ENCODE assay signal across 33 mouse cellular contexts in genomic region chr11:63058375-63058952, GRCm38 (mm10). TPM values are rescaled to one million over a fixed set of nuclear protein-coding genes. Genes with fewer than 3 reads are reported as not detected.
DNase-seq lines count a peak whose midpoint lies in the region; ATAC-seq and TF ChIP-seq lines count a peak whose summit lies in the region.
"Had no signal": no experiment of that assay in that cellular context is flagged by ENCODE, and none has a peak within 500 bp of the region (broad histone marks: within the 10 kb centered on the region; RNA-seq: fewer than 3 reads in every experiment).

No protein-coding gene starts in this region.

- H3K36me3 ChIP-seq in limb, embryonic 15.5 days = no peaks in the 10 kb centered on the region
- H3K36me3 ChIP-seq in limb, embryonic 10.5 days = no peaks in the 10 kb centered on the region
- no peaks in the 10 kb centered on the region for H3K36me3 ChIP-seq in C2C12 (ENCODE audit: control insufficient read depth, insufficient read depth)
- H3K36me3 ChIP-seq in heart, embryonic 10.5 days = no peaks in the 10 kb centered on the region
- H3K36me3 ChIP-seq: kidney, embryonic 15.5 days; liver, embryonic 15.5 days had no signal

- H3K4me3 ChIP-seq in limb, embryonic 15.5 days = no peak overlapping the region
- no peak overlapping the region for H3K4me3 ChIP-seq in limb, embryonic 10.5 days
- H3K4me3 ChIP-seq in C2C12 (ENCODE audit: insufficient read depth, poor library complexity, severe bottlenecking) = no peak overlapping the region
- H3K4me3 ChIP-seq in heart, embryonic 10.5 days = no peak overlapping the region
- H3K4me3 ChIP-seq: erythroblast, embryonic 14.5 days; forebrain, embryonic 13.5 days; kidney, embryonic 15.5 days; left cerebral cortex, adult 2 months; liver, embryonic 15.5 days had no signal

- DNase-seq in limb, embryonic 10.5 days (ENCODE audit: low spot score) = no peak
- DNase-seq in NIH3T3 (ENCODE audit: low read depth) = peak; percentile 69
- no peak for DNase-seq in thymus, adult 18-20 months
- DNase-seq in heart, embryonic 10.5 days (ENCODE audit: low spot score) = no peak
- no peak for DNase-seq in heart, postnatal 10 days
- DNase-seq: adrenal gland, adult 2 months; B cell, adult 2 months; cerebellum, adult 18-20 months; cerebellum, postnatal 36 days; layer of hippocampus, adult 9-11 months; liver; thymus, adult 2 months; thymus, postnatal 4 days had no signal

- no peak overlapping the region for H3ac ChIP-seq in C2C12 (ENCODE audit: control insufficient read depth, insufficient read length, low read depth)

- peak overlapping the region; percentile 7; the same call in 1 of the 2 replicates for H3K27ac ChIP-seq in limb, embryonic 15.5 days
- H3K27ac ChIP-seq in limb, embryonic 10.5 days = no peak overlapping the region
- H3K27ac ChIP-seq in heart, embryonic 10.5 days = no peak overlapping the region
- H3K27ac ChIP-seq: forebrain, embryonic 13.5 days; hindbrain, postnatal 0 days; kidney, embryonic 15.5 days; left cerebral cortex, adult 2 months; liver, embryonic 15.5 days had no signal

- H3K79me3 ChIP-seq in C2C12 (ENCODE audit: low read depth) = no peaks in the 10 kb centered on the region

- H3K4me2 ChIP-seq in limb, embryonic 15.5 days = no peak overlapping the region
- H3K4me2 ChIP-seq: forebrain, embryonic 13.5 days; heart, embryonic 11.5 days; kidney, embryonic 15.5 days; liver, embryonic 15.5 days; midbrain, embryonic 11.5 days had no signal

- 0 out of 2 replicates have a peak, but pooled peaks cover 3% of the 10 kb centered on the region for H3K4me1 ChIP-seq in limb, embryonic 15.5 days
- H3K4me1 ChIP-seq in limb, embryonic 10.5 days = peaks cover 7% of the 10 kb centered on the region
- peaks cover 4% of the 10 kb centered on the region for H3K4me1 ChIP-seq in heart, embryonic 10.5 days
- H3K4me1 ChIP-seq: liver, embryonic 15.5 days had no signal

- intact Hi-C loops in heart, postnatal 10 days (cut with DNase I) = no loop called here

- no peak for ATAC-seq in limb, embryonic 15.5 days (ENCODE audit: insufficient number of reproducible peaks, low FRiP score, low TSS enrichment, low read depth)
- peak; percentile 40 for ATAC-seq in granulocyte monocyte progenitor cell, adult 5-6 weeks (replicated peaks; ENCODE audit: poor library complexity, severe bottlenecking)
- ATAC-seq: forebrain, embryonic 13.5 days; hindbrain, postnatal 0 days; intestine, embryonic 16.5 days had no signal

- H3K27me3 ChIP-seq in limb, embryonic 15.5 days = peaks cover 4% of the 10 kb centered on the region; the same call in 1 of the 2 replicates
- no peaks in the 10 kb centered on the region for H3K27me3 ChIP-seq in limb, embryonic 10.5 days (ENCODE audit: low read depth, poor library complexity, severe bottlenecking)
- H3K27me3 ChIP-seq in C2C12 (ENCODE audit: control insufficient read depth, insufficient read depth, insufficient read length) = no peaks in the 10 kb centered on the region
- peaks cover 9% of the 10 kb centered on the region; the same call in 1 of the 2 replicates for H3K27me3 ChIP-seq in heart, embryonic 10.5 days (ENCODE audit: insufficient read depth, poor library complexity, severe bottlenecking)

- H3K79me2 ChIP-seq in C2C12 (ENCODE audit: control insufficient read depth, insufficient read depth) = no peaks in the 10 kb centered on the region

- TF ChIP-seq CTCF in C2C12 (IDR thresholded peaks at IDR 0.05; ENCODE audit: control insufficient read depth, insufficient read depth, insufficient read length) = no peak

- H3K9ac ChIP-seq in limb, embryonic 15.5 days = no peak overlapping the region
- H3K9ac ChIP-seq: forebrain, embryonic 13.5 days; kidney, embryonic 15.5 days; liver, embryonic 15.5 days had no signal

- H3K9me3 ChIP-seq in limb, embryonic 15.5 days = no peaks in the 10 kb centered on the region
- no peaks in the 10 kb centered on the region for H3K9me3 ChIP-seq in limb, embryonic 10.5 days (replicated peaks)
- H3K9me3 ChIP-seq in heart, embryonic 10.5 days = no peaks in the 10 kb centered on the region
- H3K9me3 ChIP-seq: forebrain, embryonic 13.5 days; kidney, embryonic 15.5 days; liver, embryonic 15.5 days had no signal

- 40% methylated on average over 5 of the region's 5 CpGs for WGBS in limb, embryonic 15.5 days
- WGBS in limb, embryonic 10.5 days = 66% methylated on average over 5 of the region's 5 CpGs
- 63% methylated on average over 5 of the region's 5 CpGs for WGBS in heart, embryonic 10.5 days

TF ChIP-seq in C2C12, 6 proteins besides CTCF, POLR2A, EP300 and RAD21:
- TF ChIP-seq MYOD1 (IDR thresholded peaks at IDR 0.05; ENCODE audit: control insufficient read depth, insufficient read length, low read depth) (no peak), CEBPB (IDR thresholded peaks at IDR 0.05; ENCODE audit: low read depth) (peak; percentile 81), MYOG (IDR thresholded peaks at IDR 0.05; ENCODE audit: control insufficient read depth, extremely low read depth, insufficient read length) (no peak), USF1 (IDR thresholded peaks at IDR 0.05; ENCODE audit: low read depth) (no peak), FOSL1 (IDR thresholded peaks at IDR 0.05; ENCODE audit: insufficient read depth, low read length, poor library complexity, severe bottlenecking) (no peak)

RNA-seq across cellular contexts. Expression of gene Tekt3, which starts 3.0 kb away (rescaled TPM):
- polyA plus RNA-seq in limb, embryonic 15.5 days (2015; fragmentation: Nextera tagmentation; extraction: Ambion mirVana) = 0.16 and 0.22 TPM in 2 replicates
- polyA plus RNA-seq in limb, embryonic 10.5 days (2016; fragmentation: Nextera tagmentation; extraction: Ambion mirVana) = not detected in 2 replicates
- polyA plus RNA-seq in C2C12 (2012; fragmentation: generic; extraction: Trizol) = not detected
- total RNA-seq in granulocyte monocyte progenitor cell, adult 5-6 weeks (2014; fragmentation: Nextera tagmentation) = not detected in 2 replicates
- not detected in 2 replicates for total RNA-seq in granulocyte monocyte progenitor cell, adult 5-6 weeks (2017)
- not detected in 2 replicates for polyA plus RNA-seq in heart, embryonic 10.5 days (2016; fragmentation: Nextera tagmentation; extraction: Ambion mirVana)
- not detected for total RNA-seq in heart, postnatal 10 days (2021)
- total RNA-seq: adrenal gland, adult 2 months; gastrocnemius, adult 18-20 months; left cerebral cortex, adult 2 months; left cerebral cortex, postnatal 36 days; monocyte, adult 5-6 weeks had no signal
- polyA plus RNA-seq: adrenal gland, adult 2 months; erythroblast, embryonic 14.5 days; forebrain, embryonic 13.5 days; heart, embryonic 11.5 days; heart, postnatal 0 days; hindbrain, postnatal 0 days; intestine, embryonic 16.5 days; kidney, embryonic 15.5 days; large intestine, adult 2 months; liver, embryonic 15.5 days; midbrain, embryonic 11.5 days; neural tube, embryonic 11.5 days; small intestine, adult 2 months; stomach, embryonic 16.5 days had no signal
